Mouse (Mus musculus): ENCODE results near the gene Erich4. TPM values are rescaled to one million over a fixed set of nuclear protein-coding genes. Genes with fewer than 3 reads are reported as not detected.

Gene Erich4
- polyA plus RNA-seq, 1 experiment from 2014 or later = not detected

DNA sequence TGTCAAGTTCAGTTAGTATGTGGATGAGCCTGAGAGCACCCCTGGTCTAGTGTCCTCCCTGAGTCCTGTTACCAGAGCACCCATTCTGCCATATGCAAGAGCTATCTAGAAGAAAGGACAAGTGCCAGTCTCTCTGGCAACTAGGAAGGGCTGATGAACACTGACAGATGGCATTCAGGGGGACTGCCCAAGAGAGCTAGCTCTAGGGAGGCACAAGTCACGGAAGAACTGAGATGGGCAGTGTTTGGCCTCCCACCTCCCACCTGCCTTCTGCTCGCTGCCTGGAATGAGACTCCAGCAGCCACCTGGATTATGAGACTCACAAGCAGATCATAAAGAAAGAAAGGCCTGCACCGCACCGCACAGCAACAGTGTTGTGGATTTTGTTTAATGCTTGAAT lies 24.1 kb upstream of the Erich4 start:
- WGBS = 90% methylated on average over 4 of the region's 4 CpGs
- Histone ChIP-seq H3K27ac (no peak overlapping the region), H3K9ac (no peak overlapping the region), H3K4me2 (no peak overlapping the region), H3K36me3 (0 out of 2 replicates have a peak, but pooled peaks cover 3% of the 10 kb centered on the region), H3K4me3 (no peak overlapping the region), H3K27me3 (no peaks in the 10 kb centered on the region), H3K9me3 (replicated peaks) (no peaks in the 10 kb centered on the region), H3K4me1 (replicated peaks) (peaks cover 16% of the 10 kb centered on the region)
- no peak for ATAC-seq (replicated peaks; ENCODE audit: insufficient number of reproducible peaks, insufficient read depth, low FRiP score, low read depth)

DNA sequence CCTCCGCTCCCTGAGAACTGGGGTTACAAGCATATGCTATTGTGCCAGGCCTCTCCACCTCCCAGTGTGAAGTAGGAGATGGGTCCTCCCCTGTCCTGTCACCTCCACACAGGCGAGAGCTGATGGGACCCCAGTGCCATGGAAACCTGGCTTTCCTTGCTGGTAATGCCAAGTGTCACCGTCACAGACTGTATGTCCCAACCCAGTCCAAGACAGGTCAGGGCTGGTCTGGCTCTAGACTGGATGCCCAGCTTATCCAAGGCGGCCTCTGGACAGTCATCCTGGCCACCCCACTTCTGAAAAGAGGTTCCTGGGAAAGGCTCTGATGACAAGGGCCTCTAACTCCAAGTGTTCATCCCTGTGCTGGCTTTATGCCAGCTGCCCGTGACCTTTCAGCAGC lies 21.4 kb upstream of the Erich4 start:
- Histone ChIP-seq H3K4me3 (no peak overlapping the region), H3K9ac (no peak overlapping the region), H3K36me3 (peaks cover 3% of the 10 kb centered on the region; the same call in 1 of the 2 replicates), H3K4me2 (no peak overlapping the region), H3K4me1 (replicated peaks) (peaks cover 12% of the 10 kb centered on the region), H3K27me3 (no peaks in the 10 kb centered on the region), H3K9me3 (replicated peaks) (no peaks in the 10 kb centered on the region), H3K27ac (no peak overlapping the region)
- no peak for ATAC-seq (replicated peaks; ENCODE audit: insufficient number of reproducible peaks, insufficient read depth, low FRiP score, low read depth)
- 78% methylated on average over 5 of the region's 5 CpGs for WGBS

DNA sequence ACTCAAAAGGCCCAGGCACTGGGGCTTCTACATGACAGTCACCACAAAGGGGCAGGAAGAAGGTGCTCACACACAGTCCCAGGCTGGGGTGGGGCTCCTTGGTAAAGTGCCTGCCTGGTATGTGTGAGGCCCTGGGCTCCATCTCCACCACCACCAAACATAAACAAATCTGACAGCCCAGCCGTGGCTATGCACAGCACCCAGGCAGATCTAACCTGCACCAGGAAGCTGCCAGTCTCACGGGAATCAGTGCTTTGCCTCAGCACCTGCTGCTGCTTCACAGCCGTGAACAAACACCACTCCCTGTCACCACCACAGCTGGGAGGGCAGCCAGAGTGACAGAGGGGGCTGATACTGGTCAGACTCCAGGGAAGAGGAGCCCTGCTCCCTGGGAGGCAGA lies 20.7 kb upstream of the Erich4 start:
- H3K27ac ChIP-seq = no peak overlapping the region
- H3K4me1 ChIP-seq (replicated peaks) = peaks cover 12% of the 10 kb centered on the region
- no peak overlapping the region for H3K4me2 ChIP-seq
- no peaks in the 10 kb centered on the region for H3K27me3 ChIP-seq
- H3K9ac ChIP-seq = no peak overlapping the region
- 23% methylated on average over 3 of the region's 3 CpGs for WGBS
- no peaks in the 10 kb centered on the region for H3K9me3 ChIP-seq (replicated peaks)
- peaks cover 3% of the 10 kb centered on the region; the same call in 1 of the 2 replicates for H3K36me3 ChIP-seq
- H3K4me3 ChIP-seq = no peak overlapping the region
- no peak for ATAC-seq (replicated peaks; ENCODE audit: insufficient number of reproducible peaks, insufficient read depth, low FRiP score, low read depth)

DNA sequence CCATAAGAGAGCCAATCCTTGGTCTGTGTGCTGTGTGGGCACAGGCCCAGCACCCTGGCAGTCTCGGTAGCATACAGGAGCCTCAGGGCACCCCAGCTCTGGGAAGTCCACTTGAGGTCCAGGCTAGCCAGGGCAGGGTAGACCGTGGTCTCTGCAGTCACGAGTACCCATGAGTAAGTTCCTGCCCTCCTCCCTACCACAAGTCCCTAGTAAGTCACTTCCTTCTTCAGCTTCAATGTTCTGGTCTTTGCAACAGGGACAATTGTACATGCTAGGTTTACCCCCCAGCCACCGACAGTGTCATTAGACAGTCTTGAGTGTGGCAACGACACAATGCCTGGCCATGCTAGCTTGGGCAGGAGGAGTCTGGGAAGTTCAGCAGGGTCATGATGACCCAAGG lies 17.0 kb upstream of the Erich4 start:
- WGBS = 82% methylated on average over 5 of the region's 5 CpGs
- no peak overlapping the region for H3K27ac ChIP-seq
- peaks cover 7% of the 10 kb centered on the region; the same call in 1 of the 2 replicates for H3K36me3 ChIP-seq
- no peaks in the 10 kb centered on the region for H3K9me3 ChIP-seq (replicated peaks)
- H3K4me1 ChIP-seq (replicated peaks) = peaks cover 21% of the 10 kb centered on the region
- no peak overlapping the region for H3K4me3 ChIP-seq
- no peaks in the 10 kb centered on the region for H3K27me3 ChIP-seq
- no peak overlapping the region for H3K9ac ChIP-seq
- no peak overlapping the region for H3K4me2 ChIP-seq
- ATAC-seq (replicated peaks; ENCODE audit: insufficient number of reproducible peaks, insufficient read depth, low FRiP score, low read depth) = no peak

DNA sequence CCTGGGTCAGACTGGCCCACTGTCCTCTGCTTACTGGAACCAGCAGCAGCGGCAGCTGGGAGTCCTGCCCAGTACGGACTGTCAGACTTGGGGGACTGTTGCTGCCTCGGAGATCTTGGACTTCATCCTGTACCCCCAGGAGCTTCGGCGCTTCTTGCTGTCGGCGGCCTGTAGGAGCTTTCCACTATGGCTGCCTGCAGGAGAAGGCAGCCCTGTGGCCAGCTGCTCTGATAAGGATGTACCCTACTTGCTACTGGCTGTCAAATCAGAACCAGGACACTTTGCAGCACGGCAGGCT lies 12.6 kb upstream of the Erich4 start:
- Histone ChIP-seq H3K27ac (no peak overlapping the region), H3K4me3 (peak overlapping the region; percentile 53), H3K9ac (peak overlapping the region; percentile 54), H3K9me3 (replicated peaks) (no peaks in the 10 kb centered on the region), H3K4me2 (peak overlapping the region; percentile 79), H3K36me3 (peaks cover 16% of the 10 kb centered on the region), H3K27me3 (no peaks in the 10 kb centered on the region), H3K4me1 (replicated peaks) (peaks cover 42% of the 10 kb centered on the region)
- 45% methylated on average over 8 of the region's 8 CpGs for WGBS
- ATAC-seq (replicated peaks; ENCODE audit: insufficient number of reproducible peaks, insufficient read depth, low FRiP score, low read depth) = no peak

DNA sequence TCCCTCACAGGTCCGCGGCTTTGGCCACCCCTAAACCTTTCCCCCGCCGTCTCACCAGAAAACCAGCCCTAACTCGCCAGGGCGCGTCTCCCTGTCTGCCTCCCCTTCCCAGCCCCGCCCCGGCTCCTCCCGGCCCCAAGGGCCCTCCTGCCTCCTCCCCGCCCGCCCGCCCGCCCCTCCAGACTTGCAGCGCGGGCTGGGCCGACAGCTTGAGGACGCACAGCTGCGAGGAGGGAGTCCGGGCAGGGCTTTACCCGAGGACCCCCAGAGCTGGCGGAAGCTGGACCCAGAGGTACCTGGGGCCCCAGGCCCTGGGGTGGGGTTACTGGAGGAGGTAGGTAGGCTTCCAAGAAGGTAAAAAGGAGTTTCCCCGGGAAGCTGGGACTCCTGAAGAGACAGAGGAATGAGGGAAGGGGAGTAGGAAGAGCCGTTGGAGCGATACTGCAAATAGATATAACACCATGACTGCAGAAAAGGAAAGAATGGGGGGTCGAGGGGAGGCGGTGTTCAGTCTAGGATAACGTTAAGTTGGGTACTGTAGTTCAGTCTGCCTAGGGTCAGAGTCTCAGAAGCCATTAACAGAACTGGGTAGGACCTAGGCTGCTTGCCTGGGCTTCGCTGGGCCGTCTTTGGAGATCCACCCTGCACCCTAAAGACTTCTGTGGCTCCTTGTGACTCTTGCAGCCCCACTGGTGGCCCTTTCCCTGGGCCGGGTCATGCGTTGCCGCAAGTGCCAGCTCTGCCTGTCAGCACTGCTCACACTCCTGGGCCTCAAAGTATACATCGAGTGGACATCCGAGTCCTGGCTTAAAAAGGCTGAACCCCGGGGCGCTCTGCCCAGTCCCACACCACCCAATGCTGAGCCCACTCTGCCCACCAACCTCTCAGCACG lies 12.0 kb upstream of the Erich4 start:
- Histone ChIP-seq H3K9ac (peak overlapping the region; percentile 54), H3K9me3 (replicated peaks) (no peaks in the 10 kb centered on the region), H3K4me2 (peak overlapping the region; percentile 79), H3K4me3 (peak overlapping the region; percentile 53), H3K27ac (peak overlapping the region; percentile 77), H3K27me3 (no peaks in the 10 kb centered on the region), H3K36me3 (peaks cover 21% of the 10 kb centered on the region), H3K4me1 (replicated peaks) (peaks cover 42% of the 10 kb centered on the region)
- ATAC-seq (replicated peaks; ENCODE audit: insufficient number of reproducible peaks, insufficient read depth, low FRiP score, low read depth) = peak; percentile 79
- 16% methylated on average over 35 of the region's 38 CpGs for WGBS

DNA sequence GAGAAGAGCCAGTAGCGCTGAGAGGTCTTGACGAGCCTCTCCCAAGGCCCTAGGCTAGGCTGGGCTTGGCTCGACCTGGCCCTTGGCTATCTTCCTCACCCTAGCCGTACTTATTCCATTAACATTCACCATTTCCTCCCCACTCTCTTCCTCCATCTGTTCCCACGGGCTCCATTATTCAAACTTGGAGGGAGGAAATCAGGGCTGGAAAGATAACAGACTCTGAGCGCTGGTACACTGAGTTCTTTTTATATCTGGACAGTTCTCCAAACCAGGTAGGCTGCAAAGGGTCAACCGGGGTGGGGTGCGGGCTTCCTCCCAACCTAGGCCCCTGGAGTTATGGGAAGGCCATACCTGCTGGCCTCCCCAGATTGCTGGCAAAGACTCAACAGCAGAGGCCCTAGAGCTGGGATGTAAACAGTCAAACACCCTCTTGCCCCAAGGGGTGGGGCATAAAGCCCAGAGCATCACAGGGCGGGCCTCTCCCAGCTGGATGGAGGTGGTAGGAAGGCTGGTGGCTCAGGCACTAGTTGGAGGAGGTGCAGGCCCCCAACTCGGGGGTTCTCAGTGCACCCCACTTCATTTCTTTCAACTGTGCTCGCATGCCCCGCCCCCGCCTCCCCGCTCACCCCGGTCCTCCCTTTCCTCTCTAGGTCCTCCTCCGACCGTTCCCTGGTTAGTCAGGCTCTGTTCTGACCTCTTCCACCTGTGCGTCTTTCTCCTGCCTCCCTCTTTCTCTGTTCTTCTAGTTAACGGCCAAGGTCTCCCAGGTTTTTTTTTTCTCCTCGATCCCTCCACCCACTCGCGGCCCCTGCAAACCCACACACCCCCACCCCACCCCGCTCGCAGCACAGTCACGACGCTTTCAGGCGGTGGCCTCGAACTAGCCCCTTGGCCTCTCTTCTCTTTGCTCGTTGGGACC lies 11.1 kb upstream of the Erich4 start, which contains the start of gene B3gnt8:
Gene B3gnt8 (plus strand): TSS at position 146 of the 922 bp plus-strand sequence.
- peaks cover 42% of the 10 kb centered on the region for H3K4me1 ChIP-seq (replicated peaks)
- 11% methylated on average over 29 of the region's 29 CpGs for WGBS
- H3K4me2 ChIP-seq = peak within 1 kb of the TSS; percentile 79
- peaks cover 31% of the 10 kb centered on the region for H3K36me3 ChIP-seq
- peak within 1 kb of the TSS; percentile 77 for H3K27ac ChIP-seq
- H3K9ac ChIP-seq = peak within 1 kb of the TSS; percentile 54
- ATAC-seq (replicated peaks; ENCODE audit: insufficient number of reproducible peaks, insufficient read depth, low FRiP score, low read depth) = peak; percentile 44
- peak within 1 kb of the TSS; percentile 53 for H3K4me3 ChIP-seq
- no peaks in the 10 kb centered on the region for H3K9me3 ChIP-seq (replicated peaks)
- H3K27me3 ChIP-seq = no peaks in the 10 kb centered on the region

DNA sequence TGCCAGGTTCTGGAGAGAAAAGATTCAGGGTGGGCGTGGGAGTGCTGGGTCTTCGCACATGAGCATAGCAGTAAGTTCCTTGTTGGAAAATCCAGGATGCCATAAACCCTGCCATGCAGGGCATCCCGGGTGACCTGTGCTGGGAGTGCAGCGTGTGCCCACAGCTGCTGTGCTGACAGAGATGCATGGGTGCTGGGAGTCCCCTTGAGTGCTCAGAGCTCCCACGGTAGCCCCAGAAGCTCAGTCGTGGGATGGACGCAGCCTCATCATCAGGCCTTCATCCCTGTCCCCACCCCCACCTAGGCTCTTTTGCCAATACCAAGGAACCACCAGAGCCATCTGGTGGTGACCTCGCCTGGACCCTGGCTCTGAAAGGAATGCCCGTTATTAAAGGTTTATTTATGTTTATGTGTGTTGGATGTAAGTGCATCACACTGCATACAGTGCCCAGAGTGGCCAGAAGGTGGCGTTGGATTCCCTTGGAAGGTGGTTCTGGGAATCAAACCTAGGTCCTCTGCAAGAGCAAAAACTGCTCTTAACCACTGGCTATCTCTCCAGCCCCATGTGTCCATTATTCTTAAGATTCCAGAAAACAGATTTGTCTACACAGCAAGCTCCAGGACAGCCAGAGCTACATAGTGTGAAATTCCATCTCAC lies 10.0 kb upstream of the Erich4 start:
- H3K27ac ChIP-seq = peak overlapping the region; percentile 77
- no peak for ATAC-seq (replicated peaks; ENCODE audit: insufficient number of reproducible peaks, insufficient read depth, low FRiP score, low read depth)
- H3K4me2 ChIP-seq = no peak overlapping the region
- no peaks in the 10 kb centered on the region for H3K9me3 ChIP-seq (replicated peaks)
- no peak overlapping the region for H3K9ac ChIP-seq
- H3K27me3 ChIP-seq = no peaks in the 10 kb centered on the region
- 72% methylated on average over 10 of the region's 10 CpGs for WGBS
- peaks cover 40% of the 10 kb centered on the region for H3K36me3 ChIP-seq
- H3K4me3 ChIP-seq = no peak overlapping the region
- peaks cover 42% of the 10 kb centered on the region for H3K4me1 ChIP-seq (replicated peaks)

DNA sequence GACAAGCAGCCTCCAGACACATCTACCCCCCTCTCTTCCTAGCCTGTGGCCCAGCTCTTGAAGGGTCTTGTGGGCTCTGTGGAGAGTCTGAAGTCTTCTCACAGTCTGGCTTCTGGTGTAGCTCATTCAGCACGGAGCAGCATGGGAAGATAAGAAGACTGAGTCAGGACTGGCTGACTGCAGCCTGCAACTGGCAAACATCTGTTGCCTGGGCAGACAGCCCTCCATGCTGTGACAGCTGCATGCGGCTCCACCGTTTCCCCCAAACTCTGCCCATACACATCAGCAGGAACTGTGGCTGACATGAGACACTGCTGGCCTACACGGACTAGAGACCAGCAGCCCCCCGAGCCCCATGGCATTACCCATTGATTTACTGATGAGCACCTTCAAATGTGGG lies 9.2 kb upstream of the Erich4 start:
- Histone ChIP-seq H3K9me3 (replicated peaks) (no peaks in the 10 kb centered on the region), H3K27ac (peak overlapping the region; percentile 77), H3K4me2 (no peak overlapping the region), H3K9ac (no peak overlapping the region), H3K4me1 (replicated peaks) (peaks cover 47% of the 10 kb centered on the region), H3K36me3 (peaks cover 40% of the 10 kb centered on the region), H3K4me3 (no peak overlapping the region), H3K27me3 (no peaks in the 10 kb centered on the region)
- 0 out of 2 replicates have a peak, but pooled peaks have one; percentile 11 for ATAC-seq (replicated peaks; ENCODE audit: insufficient number of reproducible peaks, insufficient read depth, low FRiP score, low read depth)
- 39% methylated on average over 5 of the region's 5 CpGs for WGBS

DNA sequence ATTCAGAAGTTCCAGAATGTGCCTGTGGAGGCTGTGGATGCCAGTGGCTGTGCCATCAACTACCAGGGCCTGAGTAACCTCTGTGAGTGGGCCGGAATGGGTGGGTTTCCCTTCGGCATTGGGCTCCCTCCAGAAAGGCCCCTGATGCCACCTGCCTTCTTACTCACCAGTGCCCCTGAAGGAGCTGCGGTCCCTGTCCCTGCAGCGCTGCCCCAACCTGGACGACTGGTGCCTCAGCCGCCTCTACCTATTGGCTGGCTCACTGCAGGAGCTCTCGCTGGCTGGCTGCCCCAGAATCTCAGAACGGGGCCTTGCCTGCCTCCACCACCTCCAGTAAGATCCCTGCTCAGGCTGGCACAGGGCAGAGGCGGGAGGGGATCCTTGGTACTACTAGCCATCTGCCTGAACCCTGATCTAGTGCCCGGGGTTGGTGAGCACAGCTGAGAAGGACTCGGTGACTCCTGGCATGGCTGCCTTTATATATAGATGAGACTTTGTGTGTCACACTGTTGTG lies 8.2 kb upstream of the Erich4 start:
- peaks cover 47% of the 10 kb centered on the region for H3K4me1 ChIP-seq (replicated peaks)
- H3K36me3 ChIP-seq = peaks cover 33% of the 10 kb centered on the region
- H3K27ac ChIP-seq = no peak overlapping the region
- no peak overlapping the region for H3K4me2 ChIP-seq
- H3K27me3 ChIP-seq = no peaks in the 10 kb centered on the region
- no peak overlapping the region for H3K9ac ChIP-seq
- H3K9me3 ChIP-seq (replicated peaks) = no peaks in the 10 kb centered on the region
- ATAC-seq (replicated peaks; ENCODE audit: insufficient number of reproducible peaks, insufficient read depth, low FRiP score, low read depth) = no peak
- H3K4me3 ChIP-seq = no peak overlapping the region
- WGBS = 90% methylated on average over 11 of the region's 11 CpGs

DNA sequence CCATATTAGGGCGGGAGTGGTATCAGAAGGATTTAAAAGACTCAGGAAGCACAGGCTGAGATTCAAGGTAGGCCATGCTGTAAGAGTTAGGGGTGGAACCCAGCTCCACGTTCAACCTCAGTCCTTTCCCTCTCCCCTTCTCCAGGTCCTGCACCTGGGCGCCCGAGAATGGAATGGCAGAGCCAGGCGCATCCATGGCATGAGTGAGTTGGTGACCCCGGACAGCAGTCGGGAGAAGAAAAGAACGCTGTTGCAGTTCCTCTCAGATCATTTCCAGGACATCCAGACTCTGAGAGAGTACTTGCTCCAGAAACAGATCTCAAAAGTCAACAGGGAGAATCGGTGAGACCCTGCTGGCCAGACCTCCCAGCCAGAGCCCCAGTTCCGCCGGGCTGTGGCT lies 5.1 kb upstream of the Erich4 start:
- Histone ChIP-seq H3K36me3 (peaks cover 32% of the 10 kb centered on the region), H3K9me3 (replicated peaks) (no peaks in the 10 kb centered on the region), H3K4me3 (no peak overlapping the region), H3K9ac (no peak overlapping the region), H3K27me3 (no peaks in the 10 kb centered on the region), H3K4me1 (replicated peaks) (peaks cover 19% of the 10 kb centered on the region), H3K27ac (no peak overlapping the region), H3K4me2 (no peak overlapping the region)
- 89% methylated on average over 11 of the region's 11 CpGs for WGBS
- ATAC-seq (replicated peaks; ENCODE audit: insufficient number of reproducible peaks, insufficient read depth, low FRiP score, low read depth) = no peak

All from heart, embryonic 15.5 days (tissue).